Mouse (Mus musculus) hindbrain, embryonic 12.5 days (tissue): ENCODE measurements around the gene Klf4. TPM values are rescaled to one million over a fixed set of nuclear protein-coding genes. Genes with fewer than 3 reads are reported as not detected.

Experiments
- ATAC-seq: fragments of 200-750 bp; cut with Nextera tagmentation; 2 replicates; pipeline ENCODE4 v1.8.0; 2017; ENCODE audit warnings: moderate TSS enrichment; ENCODE audit not compliant: low FRiP score
- H3K27ac ChIP-seq: fragments of 300-500 bp; sonication (generic); 2 replicates; pipeline ENCODE4 v1.5.1; 2016; ENCODE audit warnings: mild to moderate bottlenecking
- H3K27me3 ChIP-seq: fragments of 300-500 bp; sonication (generic); 2 replicates; pipeline ENCODE4 v1.6.1; 2016; ENCODE audit warnings: mild to moderate bottlenecking
- H3K36me3 ChIP-seq: fragments of 300-500 bp; sonication (generic); 2 replicates; pipeline ENCODE4 v1.6.1; 2016; ENCODE audit warnings: mild to moderate bottlenecking
- H3K4me1 ChIP-seq: fragments of 300-500 bp; sonication (generic); 2 replicates; pipeline ENCODE4 v1.6.1; 2016
- H3K4me2 ChIP-seq: fragments of 300-500 bp; sonication (generic); replicated peaks from 2 replicates; pipeline ENCODE4 v1.6.1; 2016; ENCODE audit warnings: mild to moderate bottlenecking
- H3K4me3 ChIP-seq: fragments of 300-500 bp; sonication (generic); 2 replicates; pipeline ENCODE4 v1.5.1; 2016; ENCODE audit warnings: mild to moderate bottlenecking
- H3K9ac ChIP-seq: fragments of 300-500 bp; sonication (generic); 2 replicates; pipeline ENCODE4 v1.6.1; 2016; ENCODE audit warnings: mild to moderate bottlenecking, moderate library complexity
- H3K9me3 ChIP-seq: fragments of 300-500 bp; sonication (generic); replicated peaks from 2 replicates; pipeline ENCODE4 v1.6.1; 2016; ENCODE audit warnings: mild to moderate bottlenecking
- WGBS: fragments of 180-500 bp; shearing (Covaris S2); methylation state at CpG from one replicate; pipeline ENCODE4 v1.1.7; 2016; 5-methylcytosine and 5-hydroxymethylcytosine counted together
- polyA plus RNA-seq: library from polyadenylated mRNA; unstranded; fragments of >200 nt; fragmentation: Nextera tagmentation; extraction: Ambion mirVana; gene quantifications from 2 replicates; pipeline ENCODE4 v1.2.1, GENCODE M21; 2016

The Klf4 gene
- polyA plus RNA-seq, 1 experiment from 2014 or later: 4.8 TPM

- H3K4me2 ChIP-seq: peak overlapping the region; percentile 66
- H3K27me3 ChIP-seq: peaks cover 17% of the 10 kb centered on the region
- peaks cover 9% of the 10 kb centered on the region; the same call in 1 of the 2 replicates for H3K4me1 ChIP-seq
- H3K27ac ChIP-seq: peak overlapping the region; percentile 48; the same call in 1 of the 2 replicates
- H3K9ac ChIP-seq: peak overlapping the region; percentile 80
- under 1% methylated on average over 39 of the region's 39 CpGs for WGBS
- peak; percentile 99 for ATAC-seq
- H3K4me3 ChIP-seq: peak overlapping the region; percentile 59
- H3K36me3 ChIP-seq: no peaks in the 10 kb centered on the region
- no peaks in the 10 kb centered on the region for H3K9me3 ChIP-seq
Observed at GRCm38 (mm10) chr4:55514733-55515176, 17.5 kb downstream of the Klf4 start.

DNA sequence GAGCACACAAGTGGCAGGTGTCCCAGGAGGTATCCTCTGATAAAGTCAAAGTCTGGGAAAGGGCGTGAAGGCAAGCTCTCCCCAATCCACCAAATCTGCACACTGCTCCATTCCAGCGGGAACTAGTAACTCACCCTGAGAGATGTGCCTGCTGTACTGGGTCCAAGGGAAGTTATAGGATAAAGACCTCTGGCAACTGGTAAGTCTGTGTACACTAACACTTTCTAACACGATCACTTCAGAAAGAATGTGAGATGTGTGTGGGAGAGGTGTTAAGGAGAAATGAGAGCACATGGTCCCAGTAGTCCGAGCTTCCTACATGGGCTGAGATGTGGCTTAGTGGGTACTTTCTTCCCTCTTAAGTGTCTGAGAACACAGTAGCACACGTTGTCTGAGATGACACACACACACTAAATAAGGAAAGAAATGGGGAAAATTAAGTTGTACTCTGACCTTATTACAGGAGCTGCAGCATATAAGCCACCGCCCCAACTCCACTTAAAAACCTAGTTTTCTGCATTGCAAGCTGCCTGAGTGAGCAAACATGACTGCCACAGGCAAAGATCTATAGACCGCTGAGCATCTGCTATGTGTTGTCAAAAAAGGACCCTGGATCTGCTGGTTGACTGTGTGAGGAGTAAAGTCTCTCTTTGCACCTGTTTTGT is 18.5 kb downstream of the Klf4 start:
- peaks cover 9% of the 10 kb centered on the region; the same call in 1 of the 2 replicates for H3K4me1 ChIP-seq
- no peak for ATAC-seq
- 85% methylated on average over 7 of the region's 7 CpGs for WGBS
- no peak overlapping the region for H3K4me3 ChIP-seq
- H3K4me2 ChIP-seq: 0 out of 2 replicates have a peak overlapping the region, but pooled peaks have one; percentile 66
- H3K9ac ChIP-seq: no peak overlapping the region
- no peaks in the 10 kb centered on the region for H3K9me3 ChIP-seq
- peaks cover 17% of the 10 kb centered on the region for H3K27me3 ChIP-seq
- no peak overlapping the region for H3K27ac ChIP-seq
- no peaks in the 10 kb centered on the region for H3K36me3 ChIP-seq

- no peak overlapping the region for H3K4me2 ChIP-seq
- H3K4me1 ChIP-seq: peaks cover 9% of the 10 kb centered on the region; the same call in 1 of the 2 replicates
- no peaks in the 10 kb centered on the region for H3K9me3 ChIP-seq
- WGBS: 84% methylated on average over 2 of the region's 2 CpGs
- H3K4me3 ChIP-seq: no peak overlapping the region
- H3K36me3 ChIP-seq: no peaks in the 10 kb centered on the region
- no peak for ATAC-seq
- H3K27ac ChIP-seq: no peak overlapping the region
- H3K9ac ChIP-seq: no peak overlapping the region
- peaks cover 17% of the 10 kb centered on the region for H3K27me3 ChIP-seq
Observed at GRCm38 (mm10) chr4:55511389-55511788, 20.9 kb downstream of the Klf4 start.

GRCm38 (mm10) chr4:55508712-55509111 is 23.6 kb downstream of the Klf4 start:
- WGBS: 88% methylated on average over 7 of the region's 7 CpGs
- Histone ChIP-seq H3K36me3 (no peaks in the 10 kb centered on the region), H3K27ac (no peak overlapping the region), H3K4me3 (no peak overlapping the region), H3K27me3 (peaks cover 7% of the 10 kb centered on the region), H3K4me2 (no peak overlapping the region), H3K9ac (no peak overlapping the region), H3K9me3 (no peaks in the 10 kb centered on the region), H3K4me1 (no peaks in the 10 kb centered on the region)
- ATAC-seq: no peak

DNA sequence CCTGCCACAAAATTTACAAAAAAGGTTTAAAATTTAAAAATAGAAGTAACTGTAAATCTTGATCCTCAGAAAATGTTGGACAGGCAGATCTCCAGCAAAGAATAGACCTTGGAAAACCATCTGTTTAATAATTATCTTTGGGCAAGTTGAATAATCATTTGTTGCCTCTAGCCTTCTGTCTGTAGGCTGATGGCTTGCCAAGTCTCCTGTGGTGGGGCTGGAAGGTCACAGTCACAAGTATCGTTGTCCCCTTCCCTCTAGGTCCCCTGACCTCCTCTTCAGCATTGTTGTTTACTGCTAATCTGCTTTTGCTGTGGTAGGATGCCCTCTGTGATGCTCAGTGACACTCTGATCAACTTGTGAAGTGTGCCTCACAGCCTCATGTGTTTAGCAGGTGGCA is 33.6 kb downstream of the Klf4 start:
- WGBS: 55% methylated on average over 1 of the region's 1 CpGs

GRCm38 (mm10) chr4:55496416-55496815 is 35.9 kb downstream of the Klf4 start:
- 86% methylated on average over 7 of the region's 7 CpGs for WGBS

More for the DNA sequence above, 33.6 kb downstream of the Klf4 start:
- no peaks in the 10 kb centered on the region for H3K4me1 ChIP-seq
- H3K4me3 ChIP-seq: no peak overlapping the region
- no peak overlapping the region for H3K9ac ChIP-seq
- H3K27me3 ChIP-seq: no peaks in the 10 kb centered on the region
- H3K9me3 ChIP-seq: no peaks in the 10 kb centered on the region
- ATAC-seq: no peak
- no peaks in the 10 kb centered on the region for H3K36me3 ChIP-seq
- no peak overlapping the region for H3K27ac ChIP-seq
- H3K4me2 ChIP-seq: no peak overlapping the region

DNA sequence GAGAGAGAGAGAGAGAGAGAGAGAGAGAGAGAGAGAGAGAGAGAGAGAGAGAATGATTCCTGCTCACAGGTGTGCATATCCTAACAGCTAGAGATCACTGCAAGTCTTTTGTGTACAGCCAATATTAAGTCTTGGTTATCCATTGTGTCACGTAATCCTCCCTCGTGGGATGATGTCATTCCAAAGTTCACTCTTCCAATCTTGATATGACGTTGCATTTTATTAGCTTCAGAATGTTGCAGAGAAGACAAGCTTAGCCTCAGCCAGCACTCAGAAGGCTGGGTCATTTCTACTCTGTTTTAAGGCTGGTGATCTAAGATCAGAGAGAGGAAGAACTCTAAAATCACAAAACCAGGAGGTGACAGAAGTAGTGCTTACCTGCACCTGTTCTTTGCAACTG is 39.0 kb downstream of the Klf4 start:
- no peak overlapping the region for H3K4me3 ChIP-seq
- no peak overlapping the region for H3K27ac ChIP-seq
- no peak overlapping the region for H3K4me2 ChIP-seq
- no peaks in the 10 kb centered on the region for H3K27me3 ChIP-seq
- H3K9me3 ChIP-seq: no peaks in the 10 kb centered on the region
- H3K36me3 ChIP-seq: no peaks in the 10 kb centered on the region
- no peaks in the 10 kb centered on the region for H3K4me1 ChIP-seq
- no peak for ATAC-seq
- H3K9ac ChIP-seq: no peak overlapping the region
- 84% methylated on average over 3 of the region's 3 CpGs for WGBS

More at GRCm38 (mm10) chr4:55496416-55496815, 35.9 kb downstream of the Klf4 start:
- H3K9me3 ChIP-seq: no peaks in the 10 kb centered on the region
- H3K9ac ChIP-seq: no peak overlapping the region
- no peaks in the 10 kb centered on the region for H3K36me3 ChIP-seq
- no peak for ATAC-seq
- no peaks in the 10 kb centered on the region for H3K4me1 ChIP-seq
- H3K4me2 ChIP-seq: no peak overlapping the region
- no peaks in the 10 kb centered on the region for H3K27me3 ChIP-seq
- H3K27ac ChIP-seq: no peak overlapping the region
- no peak overlapping the region for H3K4me3 ChIP-seq

DNA sequence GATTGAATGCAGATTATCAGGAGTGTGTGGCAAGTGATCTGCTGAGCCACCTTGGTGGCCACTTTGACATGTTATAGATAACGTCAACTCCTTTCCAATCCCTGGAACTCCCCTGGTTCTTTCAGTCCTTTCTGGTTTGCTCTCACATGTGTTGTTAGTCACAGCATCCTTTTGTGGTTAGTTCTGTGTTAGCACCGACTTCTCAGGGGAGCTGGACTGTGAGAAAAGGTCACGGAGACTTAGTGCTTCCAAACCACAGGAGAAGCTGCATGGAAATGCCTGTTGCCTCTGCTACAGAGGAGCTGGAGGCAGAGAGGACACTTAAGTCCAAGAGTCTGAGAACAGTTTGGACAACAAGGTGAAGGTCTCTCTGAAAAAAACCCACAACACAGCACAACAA is 42.9 kb downstream of the Klf4 start:
- Histone ChIP-seq H3K9me3 (no peaks in the 10 kb centered on the region), H3K4me2 (no peak overlapping the region), H3K36me3 (no peaks in the 10 kb centered on the region), H3K27me3 (no peaks in the 10 kb centered on the region), H3K4me1 (no peaks in the 10 kb centered on the region), H3K9ac (no peak overlapping the region), H3K4me3 (no peak overlapping the region), H3K27ac (no peak overlapping the region)
- no peak for ATAC-seq
- 69% methylated on average over 3 of the region's 3 CpGs for WGBS

GRCm38 (mm10) chr4:55488604-55489003 is 43.7 kb downstream of the Klf4 start:
- WGBS: 86% methylated on average over 6 of the region's 6 CpGs
- no peaks in the 10 kb centered on the region for H3K36me3 ChIP-seq
- no peaks in the 10 kb centered on the region for H3K4me1 ChIP-seq
- ATAC-seq: no peak
- H3K4me2 ChIP-seq: no peak overlapping the region
- no peak overlapping the region for H3K4me3 ChIP-seq
- H3K27ac ChIP-seq: no peak overlapping the region
- no peak overlapping the region for H3K9ac ChIP-seq
- H3K27me3 ChIP-seq: no peaks in the 10 kb centered on the region
- H3K9me3 ChIP-seq: no peaks in the 10 kb centered on the region

DNA sequence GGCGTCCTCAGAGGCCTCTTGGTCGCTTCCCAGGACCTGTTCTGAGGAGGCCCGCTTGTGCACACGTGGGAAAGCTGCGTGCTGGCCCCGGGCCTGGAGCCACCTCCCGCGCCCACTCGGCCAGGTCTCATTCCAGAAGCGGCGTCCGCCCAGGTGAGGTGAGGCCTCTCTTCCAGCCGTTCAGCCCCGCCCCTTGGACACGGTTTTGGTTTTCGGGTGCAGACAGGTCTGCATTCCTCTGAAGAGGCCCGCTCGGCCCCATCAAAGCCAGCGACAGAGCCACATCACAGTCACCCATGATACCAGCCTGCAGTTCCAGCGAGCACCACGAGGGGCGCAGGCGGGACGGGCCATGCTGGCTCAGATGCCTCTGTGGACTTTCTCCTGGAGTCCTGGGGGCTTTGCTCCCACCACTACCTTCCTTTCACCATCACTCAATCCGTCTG is 51.9 kb downstream of the Klf4 start:
- peak overlapping the region; percentile 18; the same call in 1 of the 2 replicates for H3K9ac ChIP-seq
- H3K27ac ChIP-seq: no peak overlapping the region
- peak; percentile 70 for ATAC-seq
- no peaks in the 10 kb centered on the region for H3K9me3 ChIP-seq
- H3K27me3 ChIP-seq: no peaks in the 10 kb centered on the region
- peak overlapping the region; percentile 51 for H3K4me2 ChIP-seq
- H3K36me3 ChIP-seq: no peaks in the 10 kb centered on the region
- peaks cover 11% of the 10 kb centered on the region for H3K4me1 ChIP-seq
- WGBS: 17% methylated on average over 25 of the region's 25 CpGs
- peak overlapping the region; percentile 17 for H3K4me3 ChIP-seq

GRCm38 (mm10) chr4:55478333-55478732 is 53.9 kb downstream of the Klf4 start:
- 0 out of 2 replicates have a peak, but pooled peaks have one; percentile 23 for ATAC-seq
- Histone ChIP-seq H3K27me3 (no peaks in the 10 kb centered on the region), H3K36me3 (no peaks in the 10 kb centered on the region), H3K27ac (no peak overlapping the region), H3K4me2 (no peak overlapping the region), H3K4me1 (peaks cover 11% of the 10 kb centered on the region), H3K9ac (no peak overlapping the region), H3K4me3 (no peak overlapping the region), H3K9me3 (no peaks in the 10 kb centered on the region)
- WGBS: 74% methylated on average over 5 of the region's 5 CpGs

- Histone ChIP-seq H3K4me2 (no peak overlapping the region), H3K9ac (no peak overlapping the region), H3K27me3 (no peaks in the 10 kb centered on the region), H3K36me3 (no peaks in the 10 kb centered on the region), H3K4me3 (no peak overlapping the region), H3K27ac (no peak overlapping the region), H3K4me1 (peaks cover 11% of the 10 kb centered on the region), H3K9me3 (no peaks in the 10 kb centered on the region)
- 0 out of 2 replicates have a peak, but pooled peaks have one; percentile 14 for ATAC-seq
- WGBS: 35% methylated on average over 4 of the region's 4 CpGs
Observed at GRCm38 (mm10) chr4:55477933-55478332, 54.3 kb downstream of the Klf4 start.
